Comparison of ENCODE assay signal across 8 mouse cellular contexts in genomic region chr1:122357015-122357414, GRCm38 (mm10).
A peak's percentile ranks its signal among the peaks of the same experiment; 100 is the strongest.
DNase-seq lines count a peak whose midpoint lies in the region; ATAC-seq and TF ChIP-seq lines count a peak whose summit lies in the region.

No protein-coding gene starts in this region.

- H3K4me3 ChIP-seq in embryonic facial prominence, embryonic 14.5 days (ENCODE audit: low read depth, low read length), result no peak overlapping the region
- no peak overlapping the region for H3K4me3 ChIP-seq in heart, embryonic 10.5 days
- no peak overlapping the region for H3K4me3 ChIP-seq in kidney, embryonic 15.5 days (replicated peaks)
- H3K4me3 ChIP-seq in limb, embryonic 14.5 days (replicated peaks; ENCODE audit: low read length), result no peak overlapping the region
- no peak overlapping the region for H3K4me3 ChIP-seq in midbrain, postnatal 0 days (ENCODE audit: low read depth, low read length)
- H3K4me3 ChIP-seq in stomach, embryonic 14.5 days (ENCODE audit: low read depth, low read length), result no peak overlapping the region

- no peak overlapping the region for H3K4me2 ChIP-seq in embryonic facial prominence, embryonic 14.5 days (ENCODE audit: low read depth, low read length)
- H3K4me2 ChIP-seq in kidney, embryonic 15.5 days, result no peak overlapping the region
- H3K4me2 ChIP-seq in limb, embryonic 14.5 days (replicated peaks; ENCODE audit: low read depth, low read length, severe bottlenecking), result no peak overlapping the region
- H3K4me2 ChIP-seq in midbrain, postnatal 0 days (ENCODE audit: low read depth, low read length, poor library complexity, severe bottlenecking), result no peak overlapping the region
- H3K4me2 ChIP-seq in stomach, embryonic 14.5 days (replicated peaks; ENCODE audit: low read depth, low read length), result no peak overlapping the region

- WGBS in embryonic facial prominence, embryonic 14.5 days, result 91% methylated on average over 16 of the region's 16 CpGs
- whole genome bisulfite sequencing in heart, embryonic 10.5 days, result 91% methylated on average over 16 of the region's 16 CpGs
- 85% methylated on average over 16 of the region's 16 CpGs for WGBS in kidney, embryonic 15.5 days
- WGBS in limb, embryonic 14.5 days, result 92% methylated on average over 16 of the region's 16 CpGs
- 96% methylated on average over 16 of the region's 16 CpGs for WGBS in midbrain, postnatal 0 days
- 94% methylated on average over 16 of the region's 16 CpGs for WGBS in stomach, embryonic 14.5 days

- no peaks in the 10 kb centered on the region for H3K27me3 ChIP-seq in embryonic facial prominence, embryonic 14.5 days (replicated peaks; ENCODE audit: control insufficient read depth, insufficient read depth, low read length)
- H3K27me3 ChIP-seq in heart, embryonic 10.5 days (ENCODE audit: insufficient read depth, poor library complexity, severe bottlenecking), result no peaks in the 10 kb centered on the region
- no peaks in the 10 kb centered on the region for H3K27me3 ChIP-seq in kidney, embryonic 15.5 days
- no peaks in the 10 kb centered on the region for H3K27me3 ChIP-seq in limb, embryonic 14.5 days (ENCODE audit: control insufficient read depth, insufficient read depth, low read length)
- no peaks in the 10 kb centered on the region for H3K27me3 ChIP-seq in midbrain, postnatal 0 days (ENCODE audit: insufficient read depth, low read length)
- no peaks in the 10 kb centered on the region for H3K27me3 ChIP-seq in stomach, embryonic 14.5 days (ENCODE audit: control insufficient read depth, insufficient read depth, low read length)

- H3K27ac ChIP-seq in embryonic facial prominence, embryonic 14.5 days (replicated peaks; ENCODE audit: low read depth, low read length), result no peak overlapping the region
- no peak overlapping the region for H3K27ac ChIP-seq in heart, embryonic 10.5 days
- no peak overlapping the region for H3K27ac ChIP-seq in kidney, embryonic 15.5 days
- H3K27ac ChIP-seq in limb, embryonic 14.5 days (replicated peaks; ENCODE audit: low read depth, low read length), result no peak overlapping the region
- no peak overlapping the region for H3K27ac ChIP-seq in midbrain, postnatal 0 days (ENCODE audit: low read depth, low read length)
- H3K27ac ChIP-seq in stomach, embryonic 14.5 days (ENCODE audit: low read length), result no peak overlapping the region

- no peak for TF ChIP-seq CTCF in midbrain, postnatal 0 days (IDR thresholded peaks at IDR 0.05)

- no peak for TF ChIP-seq POLR2A in limb, embryonic 14.5 days (IDR thresholded peaks at IDR 0.05; ENCODE audit: borderline replicate concordance, extremely low read depth, insufficient read depth, insufficient read length)

- H3K4me1 ChIP-seq in embryonic facial prominence, embryonic 14.5 days (ENCODE audit: control insufficient read depth, insufficient read depth, low read length), result no peaks in the 10 kb centered on the region
- no peaks in the 10 kb centered on the region for H3K4me1 ChIP-seq in heart, embryonic 10.5 days
- H3K4me1 ChIP-seq in kidney, embryonic 15.5 days, result no peaks in the 10 kb centered on the region
- no peaks in the 10 kb centered on the region for H3K4me1 ChIP-seq in limb, embryonic 14.5 days (ENCODE audit: control insufficient read depth, insufficient read depth, low read length)
- H3K4me1 ChIP-seq in midbrain, postnatal 0 days (ENCODE audit: insufficient read depth, low read length), result no peaks in the 10 kb centered on the region
- H3K4me1 ChIP-seq in stomach, embryonic 14.5 days (ENCODE audit: control insufficient read depth, insufficient read depth, low read length), result no peaks in the 10 kb centered on the region

- H3K9ac ChIP-seq in embryonic facial prominence, embryonic 14.5 days (ENCODE audit: low read depth, low read length), result no peak overlapping the region
- no peak overlapping the region for H3K9ac ChIP-seq in kidney, embryonic 15.5 days
- no peak overlapping the region for H3K9ac ChIP-seq in limb, embryonic 14.5 days (ENCODE audit: low read depth, low read length, severe bottlenecking)
- H3K9ac ChIP-seq in midbrain, postnatal 0 days (replicated peaks; ENCODE audit: low read length, poor library complexity, severe bottlenecking), result no peak overlapping the region
- H3K9ac ChIP-seq in stomach, embryonic 14.5 days (replicated peaks; ENCODE audit: low read depth, low read length), result no peak overlapping the region

- no peaks in the 10 kb centered on the region for H3K36me3 ChIP-seq in embryonic facial prominence, embryonic 14.5 days (ENCODE audit: control insufficient read depth, insufficient read depth, low read length)
- H3K36me3 ChIP-seq in heart, embryonic 10.5 days, result no peaks in the 10 kb centered on the region
- H3K36me3 ChIP-seq in kidney, embryonic 15.5 days, result no peaks in the 10 kb centered on the region
- H3K36me3 ChIP-seq in limb, embryonic 14.5 days (ENCODE audit: control insufficient read depth, insufficient read depth, low read length), result no peaks in the 10 kb centered on the region
- H3K36me3 ChIP-seq in midbrain, postnatal 0 days (ENCODE audit: insufficient read depth, low read length), result no peaks in the 10 kb centered on the region
- H3K36me3 ChIP-seq in stomach, embryonic 14.5 days (ENCODE audit: control insufficient read depth, insufficient read depth, low read length), result no peaks in the 10 kb centered on the region

- peak; percentile 96 for ATAC-seq in embryonic facial prominence, embryonic 14.5 days (ENCODE audit: low read depth)
- peak; percentile 92 for ATAC-seq in kidney, embryonic 15.5 days (replicated peaks; ENCODE audit: low FRiP score)
- ATAC-seq in limb, embryonic 14.5 days (ENCODE audit: low FRiP score, low read depth), result peak; percentile 84
- ATAC-seq in midbrain, postnatal 0 days (ENCODE audit: low FRiP score), result peak; percentile 87
- ATAC-seq in stomach, embryonic 14.5 days (ENCODE audit: insufficient number of reproducible peaks, insufficient read depth, low FRiP score, low read depth), result peak; percentile 94

- no peaks in the 10 kb centered on the region for H3K9me3 ChIP-seq in embryonic facial prominence, embryonic 14.5 days (ENCODE audit: control insufficient read depth, low read length)
- H3K9me3 ChIP-seq in heart, embryonic 10.5 days, result no peaks in the 10 kb centered on the region
- H3K9me3 ChIP-seq in kidney, embryonic 15.5 days (replicated peaks), result 0 out of 2 replicates have a peak, but pooled peaks cover 3% of the 10 kb centered on the region
- no peaks in the 10 kb centered on the region for H3K9me3 ChIP-seq in limb, embryonic 14.5 days (ENCODE audit: control insufficient read depth, low read length)
- H3K9me3 ChIP-seq in midbrain, postnatal 0 days (ENCODE audit: low read length), result no peaks in the 10 kb centered on the region
- H3K9me3 ChIP-seq in stomach, embryonic 14.5 days (ENCODE audit: control insufficient read depth, low read depth, low read length), result no peaks in the 10 kb centered on the region

- DNase-seq in 416B (ENCODE audit: low read depth), result peak; percentile 99
- peak; percentile 96 for DNase-seq in adrenal gland, postnatal 14 days
- DNase-seq in embryonic facial prominence, embryonic 14.5 days (ENCODE audit: low spot score), result peak; percentile 97
- peak; percentile 100 for DNase-seq in heart, embryonic 10.5 days (ENCODE audit: low spot score)
- DNase-seq in limb, embryonic 14.5 days (ENCODE audit: low spot score), result peak; percentile 99
- DNase-seq in midbrain, postnatal 0 days (ENCODE audit: low spot score), result peak; percentile 93
